Mouse (Mus musculus) heart, adult 2 months (tissue): ENCODE data around the gene Slc35e1.

ENCODE experiments used
- EP300 ChIP-seq: fragments of 200-500 bp; IDR thresholded peaks from 2 replicates; pipeline ENCODE4 v1.6.1; 2011; ENCODE audit warnings: low read depth, low read length, control low read depth; ENCODE audit not compliant: insufficient read depth
- POLR2A ChIP-seq: fragments of 200-500 bp; IDR thresholded peaks from 2 replicates; pipeline ENCODE4 v1.6.1; 2011; ENCODE audit warnings: mild to moderate bottlenecking, low read depth, low read length, control low read depth; ENCODE audit not compliant: insufficient read depth

DNA sequence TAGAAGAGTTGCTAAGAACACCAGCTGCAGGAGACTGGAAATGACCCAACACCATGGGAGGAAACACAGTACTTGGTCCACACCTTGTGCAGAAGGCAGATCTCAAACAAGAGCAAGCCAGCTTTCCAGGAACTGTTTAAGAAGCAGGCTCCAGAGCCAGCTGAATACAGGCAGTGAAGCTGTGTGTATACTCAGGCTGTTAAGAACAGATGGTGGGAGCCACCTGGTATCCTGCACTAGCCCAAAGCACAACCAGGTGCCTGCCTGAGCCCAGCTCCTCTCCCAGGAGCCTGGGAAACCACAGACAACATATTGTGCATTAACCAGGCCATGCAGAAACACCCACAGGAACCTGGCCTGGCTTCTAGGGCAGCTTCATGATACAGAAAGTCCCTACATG lies 11.7 kb upstream of the Slc35e1 start:
- TF ChIP-seq POLR2A (no peak), EP300 (no peak)
